ENCODE assay signal across 9 mouse cellular contexts in the genomic region with DNA sequence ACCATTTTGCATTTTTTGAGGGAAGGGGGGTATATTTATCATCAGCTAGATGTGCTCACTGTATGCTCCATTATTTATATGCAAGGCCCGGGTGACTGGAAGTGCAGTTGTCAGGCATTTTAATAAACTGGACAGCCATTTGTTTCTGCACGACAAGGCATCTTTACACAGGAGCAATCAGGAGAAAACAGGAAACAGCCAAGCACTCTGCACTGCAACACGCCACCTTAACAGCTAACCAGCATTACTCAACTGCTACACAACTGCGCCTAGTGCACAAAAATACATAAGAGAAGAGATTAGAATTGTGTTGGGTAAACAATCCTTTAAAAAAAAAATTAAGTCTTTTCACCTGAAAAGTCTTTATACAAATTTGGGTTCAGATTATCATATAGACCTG. TPM values are rescaled to one million over a fixed set of nuclear protein-coding genes. Genes with fewer than 3 reads are reported as not detected.
DNase-seq lines count a peak whose midpoint lies in the region; ATAC-seq and TF ChIP-seq lines count a peak whose summit lies in the region.
"Had no signal": no experiment of that assay in that cellular context is flagged by ENCODE, and none has a peak within 500 bp of the region (broad histone marks: within the 10 kb centered on the region; RNA-seq: fewer than 3 reads in every experiment).

No protein-coding gene starts in this region.

- DNase-seq in kidney, adult 9 months = no peak
- DNase-seq in layer of hippocampus, adult 9-10 months (ENCODE audit: low spot score) = no peak
- no peak for DNase-seq in adrenal gland, adult 8-10 months
- no peak for DNase-seq in gastrocnemius, postnatal 10 days
- DNase-seq: cerebellum, postnatal 14 days had no signal

- TF ChIP-seq POLR2A in myocyte (IDR thresholded peaks at IDR 0.05; ENCODE audit: insufficient read length, low read depth) = no peak

- peaks cover 30% of the 10 kb centered on the region for H3K4me1 ChIP-seq in kidney, embryonic 15.5 days
- H3K4me1 ChIP-seq in embryonic facial prominence, embryonic 12.5 days = peaks cover 19% of the 10 kb centered on the region
- peaks cover 17% of the 10 kb centered on the region for H3K4me1 ChIP-seq in intestine, embryonic 16.5 days (ENCODE audit: control insufficient read depth, insufficient read depth, low read length)

- no peak overlapping the region for H3K27ac ChIP-seq in kidney, embryonic 15.5 days
- no peak overlapping the region for H3K27ac ChIP-seq in embryonic facial prominence, embryonic 12.5 days
- H3K27ac ChIP-seq in intestine, embryonic 16.5 days (ENCODE audit: low read length) = no peak overlapping the region; the same call in 1 of the 2 replicates

- no peak for ATAC-seq in kidney, embryonic 15.5 days (replicated peaks; ENCODE audit: low FRiP score)
- no peak for ATAC-seq in embryonic facial prominence, embryonic 12.5 days (ENCODE audit: insufficient number of reproducible peaks, insufficient read depth, low FRiP score, low TSS enrichment)
- no peak for ATAC-seq in intestine, embryonic 16.5 days

- peak overlapping the region; percentile 99 for H3K9ac ChIP-seq in kidney, embryonic 15.5 days
- no peak overlapping the region for H3K9ac ChIP-seq in embryonic facial prominence, embryonic 12.5 days
- H3K9ac ChIP-seq in intestine, embryonic 16.5 days (ENCODE audit: low read depth, low read length) = 0 out of 2 replicates have a peak overlapping the region, but pooled peaks have one; percentile 43

- peak overlapping the region; percentile 81 for H3K4me3 ChIP-seq in kidney, embryonic 15.5 days (replicated peaks)
- H3K4me3 ChIP-seq in embryonic facial prominence, embryonic 12.5 days = 0 out of 2 replicates have a peak overlapping the region, but pooled peaks have one; percentile 96
- H3K4me3 ChIP-seq in intestine, embryonic 16.5 days (ENCODE audit: low read length) = peak overlapping the region; percentile 36
- H3K4me3 ChIP-seq in myocyte = peak overlapping the region; percentile 97

- peaks cover 54% of the 10 kb centered on the region for H3K36me3 ChIP-seq in kidney, embryonic 15.5 days
- peaks cover 32% of the 10 kb centered on the region for H3K36me3 ChIP-seq in embryonic facial prominence, embryonic 12.5 days
- H3K36me3 ChIP-seq in intestine, embryonic 16.5 days (ENCODE audit: control insufficient read depth, insufficient read depth, low read length) = peaks cover 5% of the 10 kb centered on the region; the same call in 1 of the 2 replicates
- peaks cover 44% of the 10 kb centered on the region for H3K36me3 ChIP-seq in myocyte (ENCODE audit: control insufficient read depth, insufficient read depth)

- no peaks in the 10 kb centered on the region for H3K9me3 ChIP-seq in kidney, embryonic 15.5 days (replicated peaks)
- H3K9me3 ChIP-seq in embryonic facial prominence, embryonic 12.5 days = no peaks in the 10 kb centered on the region
- H3K9me3 ChIP-seq in intestine, embryonic 16.5 days (ENCODE audit: control insufficient read depth, low read length) = no peaks in the 10 kb centered on the region

- no peak overlapping the region for H3ac ChIP-seq in myocyte (ENCODE audit: control insufficient read depth, insufficient read length)

- H3K4me2 ChIP-seq in kidney, embryonic 15.5 days = peak overlapping the region; percentile 81
- H3K4me2 ChIP-seq in embryonic facial prominence, embryonic 12.5 days (replicated peaks) = peak overlapping the region; percentile 82
- peak overlapping the region; percentile 54 for H3K4me2 ChIP-seq in intestine, embryonic 16.5 days (ENCODE audit: low read depth, low read length)
- peak overlapping the region; percentile 92 for H3K4me2 ChIP-seq in myocyte (ENCODE audit: low read depth)

- peaks cover 50% of the 10 kb centered on the region for H3K79me2 ChIP-seq in myocyte (ENCODE audit: control insufficient read depth, insufficient read depth)

- no peaks in the 10 kb centered on the region for H3K27me3 ChIP-seq in kidney, embryonic 15.5 days
- H3K27me3 ChIP-seq in embryonic facial prominence, embryonic 12.5 days = no peaks in the 10 kb centered on the region
- no peaks in the 10 kb centered on the region for H3K27me3 ChIP-seq in intestine, embryonic 16.5 days (replicated peaks; ENCODE audit: control insufficient read depth, insufficient read depth, low read length)
- no peaks in the 10 kb centered on the region for H3K27me3 ChIP-seq in myocyte (ENCODE audit: control insufficient read depth, insufficient read depth, insufficient read length)

- WGBS in kidney, embryonic 15.5 days = 42% methylated on average over 4 of the region's 4 CpGs
- 63% methylated on average over 4 of the region's 4 CpGs for WGBS in embryonic facial prominence, embryonic 12.5 days
- 39% methylated on average over 4 of the region's 4 CpGs for WGBS in intestine, embryonic 16.5 days

TF ChIP-seq in myocyte, 11 proteins besides CTCF, POLR2A, EP300 and RAD21:
- no peak for TF ChIP-seq TCF3 (IDR thresholded peaks at IDR 0.05; ENCODE audit: insufficient read length, low read depth)
- TF ChIP-seq POLR2AphosphoS2 (IDR thresholded peaks at IDR 0.05; ENCODE audit: insufficient read length, low read depth) = peak; percentile 22

RNA-seq across cellular contexts. Expression of gene Mfsd11, which starts 2.2 kb away (rescaled TPM):
- 37.9 and 39.6 TPM in 2 replicates for polyA plus RNA-seq in kidney, embryonic 15.5 days (2015; fragmentation: Nextera tagmentation; extraction: Ambion mirVana)
- 47.8 and 51.2 TPM in 2 replicates for polyA plus RNA-seq in embryonic facial prominence, embryonic 12.5 days (2016; fragmentation: Nextera tagmentation; extraction: Ambion mirVana)
- polyA plus RNA-seq in intestine, embryonic 16.5 days (2015; fragmentation: Nextera tagmentation; extraction: Ambion mirVana) = 47.3 and 66.2 TPM in 2 replicates
- 40.0 TPM for polyA plus RNA-seq in myocyte (2012; fragmentation: generic; extraction: Trizol)
- total RNA-seq in adrenal gland, adult 8-10 months (2022) = 10 to 100 TPM; 45.7 to 69.2 (median 52.9) TPM
- 10 to 100 TPM; 29.9 to 31.3 TPM for total RNA-seq in gastrocnemius, postnatal 10 days (2021)

RNA-seq across cellular contexts. Expression of gene Srsf2, which starts 2.8 kb away (rescaled TPM):
- 810 and 860 TPM in 2 replicates for polyA plus RNA-seq in kidney, embryonic 15.5 days (2015; fragmentation: Nextera tagmentation; extraction: Ambion mirVana)
- 915 and 968 TPM in 2 replicates for polyA plus RNA-seq in embryonic facial prominence, embryonic 12.5 days (2016; fragmentation: Nextera tagmentation; extraction: Ambion mirVana)
- polyA plus RNA-seq in intestine, embryonic 16.5 days (2015; fragmentation: Nextera tagmentation; extraction: Ambion mirVana) = 389 and 590 TPM in 2 replicates
- polyA plus RNA-seq in myocyte (2012; fragmentation: generic; extraction: Trizol) = 145 TPM
- 100 to 1,000 TPM; 183 to 287 (median 255) TPM for total RNA-seq in adrenal gland, adult 8-10 months (2022)
- total RNA-seq in gastrocnemius, postnatal 10 days (2021) = 100 to 1,000 TPM; 123 to 146 TPM

RNA-seq across cellular contexts. Expression of gene Jmjd6, which starts 6.8 kb away (rescaled TPM):
- 72.6 and 75.5 TPM in 2 replicates for polyA plus RNA-seq in kidney, embryonic 15.5 days (2015; fragmentation: Nextera tagmentation; extraction: Ambion mirVana)
- 79.2 and 80.5 TPM in 2 replicates for polyA plus RNA-seq in embryonic facial prominence, embryonic 12.5 days (2016; fragmentation: Nextera tagmentation; extraction: Ambion mirVana)
- 86.7 and 91.2 TPM in 2 replicates for polyA plus RNA-seq in intestine, embryonic 16.5 days (2015; fragmentation: Nextera tagmentation; extraction: Ambion mirVana)
- polyA plus RNA-seq in myocyte (2012; fragmentation: generic; extraction: Trizol) = 55.1 TPM
- 10 to 100 TPM; 31.8 to 41.1 (median 33.4) TPM for total RNA-seq in adrenal gland, adult 8-10 months (2022)
- total RNA-seq in gastrocnemius, postnatal 10 days (2021) = 10 to 100 TPM; 23.9 to 26.4 TPM

RNA-seq across cellular contexts. Expression of gene Mettl23, which starts 7.0 kb away (rescaled TPM):
- polyA plus RNA-seq in kidney, embryonic 15.5 days (2015; fragmentation: Nextera tagmentation; extraction: Ambion mirVana) = 51.5 and 60.6 TPM in 2 replicates
- 63.7 and 71.2 TPM in 2 replicates for polyA plus RNA-seq in embryonic facial prominence, embryonic 12.5 days (2016; fragmentation: Nextera tagmentation; extraction: Ambion mirVana)
- 58.4 and 65.8 TPM in 2 replicates for polyA plus RNA-seq in intestine, embryonic 16.5 days (2015; fragmentation: Nextera tagmentation; extraction: Ambion mirVana)
- polyA plus RNA-seq in myocyte (2012; fragmentation: generic; extraction: Trizol) = 34.0 TPM
- total RNA-seq in adrenal gland, adult 8-10 months (2022) = 10 to 100 TPM; 28.2 to 43.9 (median 32.6) TPM
- total RNA-seq in gastrocnemius, postnatal 10 days (2021) = 10 to 100 TPM; 28.4 to 32.5 TPM

RNA-seq across cellular contexts. Expression of gene Mxra7, which starts 22.2 kb away (rescaled TPM):
- 16.7 and 20.8 TPM in 2 replicates for polyA plus RNA-seq in kidney, embryonic 15.5 days (2015; fragmentation: Nextera tagmentation; extraction: Ambion mirVana)
- polyA plus RNA-seq in embryonic facial prominence, embryonic 12.5 days (2016; fragmentation: Nextera tagmentation; extraction: Ambion mirVana) = 31.7 and 34.1 TPM in 2 replicates
- polyA plus RNA-seq in intestine, embryonic 16.5 days (2015; fragmentation: Nextera tagmentation; extraction: Ambion mirVana) = 20.6 and 20.8 TPM in 2 replicates
- polyA plus RNA-seq in myocyte (2012; fragmentation: generic; extraction: Trizol) = 126 TPM
- 100 to 1,000 TPM in 2 of 4 experiments, 10 to 100 TPM in 2; 43.8 to 117 (median 81.5) TPM for total RNA-seq in adrenal gland, adult 8-10 months (2022)
- 10 to 100 TPM; 39.7 to 50.1 TPM for total RNA-seq in gastrocnemius, postnatal 10 days (2021)

Comparison
In these comparisons a context has a peak if more than half of its experiments do, and no peak if none do; other contexts are left out.
1. H3K4me3 ChIP-seq: peak in every context shown above with its lines; median percentile 97 in myocyte; 96 in embryonic facial prominence, embryonic 12.5 days; 81 in kidney, embryonic 15.5 days; 36 in intestine, embryonic 16.5 days.